Mouse (Mus musculus) gastrocnemius, postnatal 4 days (tissue): ENCODE results near the gene Ttc9c. TPM values are rescaled to one million over a fixed set of nuclear protein-coding genes. Genes with fewer than 3 reads are reported as not detected.
"Not testable (repeated sequence)": the region's sequence is repeated elsewhere in the genome, so short reads cannot be mapped to it uniquely, and the experiment has no call there.

Experiments
- DNase-seq, 2 experiments: peaks; one replicate each; pipeline ENCODE4 v3.0.0; 2021 to 2022; ENCODE audit warnings: low spot score in 2 of 2, mixed read lengths in 2 of 2
- long read RNA-seq, 2 experiments: library from polyadenylated mRNA; stranded (forward); transcript quantifications; one replicate each; pipeline ENCODE4 v2.0.0; 2021
- total RNA-seq, 2 experiments: library from RNA; stranded (reverse); gene quantifications; 2 replicates each; pipeline ENCODE4 v1.2.3; 2021

Gene Ttc9c
- total RNA-seq = 10 to 100 TPM; 19.9 to 22.9 TPM
- long read RNA-seq, experiment 1, partial matches to known transcripts = 2 of 14 reads
- long read RNA-seq, experiment 1, other reads (novel, unspliced or antisense) = 4 of 14 reads
- long read RNA-seq, experiment 2, transcript Ttc9c-201 (3 exons, 1,585 nt) = major isoform, 6 of 12 reads
- long read RNA-seq, experiment 2, partial matches to known transcripts = 1 of 12 reads
- long read RNA-seq, experiment 2, other reads (novel, unspliced or antisense) = 4 of 12 reads

- DNase-seq = peak; percentile 86 to 95
Measured at GRCm38 (mm10) chr19:8818801-8819595, at the start of gene Ttc9c. TSS of gene Ttc9c (minus strand) at chr19:8819333.

DNA sequence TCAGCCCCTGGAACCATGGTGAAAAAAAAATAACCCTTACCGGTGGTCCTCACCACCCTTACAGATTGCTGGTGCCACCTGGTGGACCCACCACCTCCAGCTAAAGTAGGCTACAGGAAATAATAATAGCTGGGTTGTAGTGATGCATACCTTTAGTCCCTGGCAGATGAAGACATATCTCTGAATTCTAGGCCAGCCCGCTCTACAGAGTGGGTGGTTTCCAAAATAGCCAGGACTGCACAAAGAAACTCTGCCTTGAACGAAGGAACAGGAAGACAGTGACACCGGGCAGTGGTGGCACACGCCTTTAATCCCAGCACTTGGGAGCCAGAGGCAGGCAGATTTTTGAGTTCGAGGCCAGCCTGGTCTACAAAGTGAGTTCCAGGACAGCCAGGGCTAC lies 45.1 kb upstream of the Ttc9c start:
- no peak for DNase-seq

DNA sequence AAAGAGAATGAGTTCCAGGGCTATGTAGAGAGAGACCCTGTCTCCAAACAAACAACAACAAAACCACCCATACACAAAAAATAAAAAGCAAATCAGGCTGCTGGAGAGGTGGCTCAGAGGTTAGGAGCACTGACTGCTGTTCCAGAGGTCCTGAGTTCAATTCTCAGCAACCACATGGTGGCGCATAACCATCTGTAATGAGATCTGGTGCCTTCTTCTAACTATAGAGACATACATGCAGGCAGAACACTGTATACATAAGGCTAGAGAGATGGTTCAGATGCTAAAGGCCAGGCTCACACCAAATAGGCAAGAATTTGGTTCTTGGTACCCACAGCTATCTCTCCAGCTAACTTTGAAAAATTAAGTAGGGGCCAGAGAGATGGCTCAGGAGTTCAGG lies 39.9 kb upstream of the Ttc9c start:
- DNase-seq = no peak

DNA sequence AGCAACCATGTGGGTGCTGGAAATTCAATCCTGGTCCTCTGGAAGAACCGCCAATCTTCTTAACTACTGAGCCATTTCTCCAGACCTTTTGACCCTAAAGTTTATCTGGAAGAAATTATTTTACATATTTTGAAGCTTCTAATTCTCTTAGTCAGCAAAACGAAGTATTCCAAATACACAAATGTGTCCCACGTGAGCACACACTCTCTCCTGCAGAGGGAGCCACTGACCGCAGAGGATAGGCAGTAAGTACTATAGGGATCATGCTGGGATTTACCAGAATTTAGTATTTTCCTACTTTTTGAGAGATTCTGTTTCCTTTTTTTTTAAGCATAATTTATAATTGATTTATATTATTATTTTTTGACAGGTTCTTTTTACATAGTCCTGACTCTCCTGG lies 38.6 kb upstream of the Ttc9c start:
- peak in 1 of 2 experiments; percentile 55 for DNase-seq

DNA sequence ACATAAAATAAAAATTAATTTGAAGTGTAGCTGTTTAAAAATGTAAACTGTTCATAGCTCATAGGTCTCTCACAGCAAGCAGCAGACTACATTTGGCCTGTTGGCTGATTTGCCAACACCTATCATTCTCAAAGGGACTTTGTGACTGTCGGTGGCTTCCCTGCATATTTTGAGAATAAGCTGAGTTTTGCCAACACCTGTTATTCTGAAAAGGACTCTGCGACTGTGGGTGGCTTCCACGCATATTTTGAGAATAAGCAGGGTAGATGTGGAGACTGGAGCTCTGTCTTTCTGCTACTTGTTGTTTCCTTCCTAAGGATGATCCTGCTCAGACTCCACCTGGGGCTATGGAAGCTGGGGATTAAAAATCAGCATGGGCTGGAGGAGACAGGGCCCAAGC lies 34.0 kb upstream of the Ttc9c start:
- DNase-seq = no peak

- no peak for DNase-seq
Measured at GRCm38 (mm10) chr19:8852236-8852928, 33.2 kb upstream of the Ttc9c start.

DNA sequence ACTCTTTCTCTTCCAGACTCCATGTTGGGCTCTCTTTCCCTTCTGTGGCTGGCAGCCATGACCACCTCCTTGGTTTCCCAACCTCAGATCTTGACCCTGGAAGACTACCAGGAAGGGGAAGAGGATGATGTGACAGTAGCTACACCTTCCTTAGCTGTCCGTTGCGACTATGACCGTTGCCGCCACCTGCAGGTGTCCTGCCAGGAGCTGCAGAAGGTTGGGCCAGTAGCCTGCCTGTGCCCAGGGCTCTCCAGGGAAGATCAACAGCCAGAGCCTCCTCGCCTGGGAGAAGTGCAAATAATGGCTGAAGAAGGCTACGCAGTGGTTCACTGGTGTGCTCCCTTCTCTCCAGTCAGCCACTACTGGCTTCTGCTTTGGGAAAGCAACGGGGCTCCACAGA lies 32.5 kb upstream of the Ttc9c start:
- DNase-seq = no peak

DNA sequence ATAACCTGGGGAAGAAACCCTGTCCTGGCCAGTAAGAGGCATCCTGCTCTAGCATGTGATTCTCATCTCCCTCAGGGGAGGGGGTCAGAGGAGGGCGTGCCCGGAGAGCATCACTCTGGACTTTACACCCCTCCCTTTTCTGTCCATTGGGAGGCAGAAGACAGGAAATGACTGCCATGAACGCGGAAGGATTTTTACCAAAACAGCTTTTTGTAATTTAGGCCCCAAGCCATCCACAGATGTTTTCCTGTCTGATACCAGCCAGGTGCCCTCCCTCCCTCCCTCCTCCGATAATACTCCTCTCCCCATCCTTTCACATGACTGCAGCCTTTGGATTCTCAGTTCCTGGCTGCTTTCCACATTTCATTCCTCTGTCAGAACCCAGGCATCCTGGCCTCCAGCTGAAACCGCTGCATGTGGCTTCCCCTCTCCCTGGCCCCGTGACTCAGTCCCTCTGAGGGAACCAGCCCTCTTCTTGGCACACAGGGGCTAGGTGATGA lies 31.3 kb upstream of the Ttc9c start, which contains the start of gene Lrrn4cl:
Gene Lrrn4cl (plus strand): TSS at position 367 of the 500 bp plus-strand sequence.
- peak; percentile 45 to 66 for DNase-seq

DNA sequence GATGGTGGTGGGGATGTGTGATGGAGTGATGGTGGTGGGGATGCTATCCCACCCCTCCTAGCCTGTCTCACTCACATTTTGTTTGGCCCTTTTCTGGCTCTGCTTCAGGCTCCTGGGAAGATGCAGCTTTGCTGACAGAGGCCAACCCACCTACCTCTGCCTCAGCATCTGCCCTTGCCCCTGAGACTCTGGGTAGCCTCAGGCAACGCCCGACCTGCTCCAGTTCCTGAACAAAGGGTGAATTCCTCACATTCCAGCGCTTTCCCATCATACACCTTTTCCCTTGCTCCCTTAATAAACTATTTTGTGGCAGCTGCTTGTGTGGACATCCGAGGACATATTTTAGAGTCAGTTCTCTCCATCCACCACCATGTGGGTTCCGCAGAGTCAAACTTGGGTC lies 29.2 kb upstream of the Ttc9c start:
- DNase-seq = no peak

- DNase-seq = peak; percentile 50 to 83
Measured at GRCm38 (mm10) chr19:8844371-8845129, 25.4 kb upstream of the Ttc9c start.

DNA sequence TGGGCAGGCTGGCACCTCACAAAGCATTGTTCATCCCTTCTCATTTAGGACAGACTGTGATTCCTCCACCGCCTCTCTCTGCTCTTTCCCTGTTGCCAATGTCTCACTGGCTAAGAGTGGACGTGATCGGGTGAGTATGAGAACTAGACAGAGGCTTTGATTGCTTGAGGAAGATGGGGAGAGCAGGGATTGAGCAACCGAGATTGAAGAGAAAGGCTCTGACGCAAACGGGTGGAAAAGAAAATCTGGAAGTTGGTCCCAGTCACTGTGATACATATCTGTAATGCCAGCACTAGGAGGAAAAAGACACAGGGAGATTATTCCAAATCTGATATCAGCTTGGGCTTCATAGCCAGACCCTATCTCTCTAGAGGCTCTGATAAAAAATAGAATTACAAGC lies 23.8 kb upstream of the Ttc9c start:
- no peak for DNase-seq

GRCm38 (mm10) chr19:8841012-8841411 lies 21.9 kb upstream of the Ttc9c start:
- DNase-seq = no peak

DNA sequence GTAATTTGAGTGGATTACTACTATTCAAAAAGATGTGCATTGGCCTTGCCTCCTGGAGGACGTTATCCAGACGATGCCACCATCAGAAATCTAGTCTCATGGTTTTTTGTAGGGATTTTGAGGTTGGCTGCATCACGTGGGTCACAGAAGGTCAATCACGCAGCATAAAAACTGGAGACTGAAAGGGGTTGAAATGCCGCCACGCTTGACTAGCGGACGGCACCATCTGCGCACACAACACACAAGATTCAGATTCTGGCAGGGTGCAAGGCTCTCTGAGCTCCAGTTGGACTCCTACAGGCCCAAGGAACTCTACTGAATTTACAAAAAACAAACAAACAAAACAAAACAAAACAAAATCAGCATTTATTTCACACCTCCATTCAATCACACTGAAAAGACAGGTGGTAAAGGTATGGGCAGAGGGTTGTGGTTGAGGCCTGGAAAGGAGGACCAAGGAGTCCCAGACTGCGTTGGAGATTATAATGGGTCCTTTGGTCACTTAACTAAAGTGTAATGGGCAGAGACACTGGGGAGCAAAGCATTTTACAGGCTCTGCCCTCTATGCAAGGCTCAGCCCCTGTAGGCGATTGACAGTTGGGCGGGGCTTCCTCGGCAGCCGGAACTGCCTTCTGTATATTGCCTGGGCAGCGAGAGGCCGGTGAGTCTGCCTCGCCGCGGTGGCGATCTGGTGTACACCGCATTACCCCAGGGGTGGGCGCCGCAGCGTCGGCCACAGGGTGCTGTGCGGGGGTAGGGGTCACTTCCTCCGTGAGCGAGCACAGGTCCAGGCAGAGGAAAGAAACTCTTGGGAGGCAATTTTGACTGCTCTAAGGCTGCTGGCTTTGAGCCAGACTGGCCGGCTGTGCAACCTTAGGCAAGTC lies 21.0 kb upstream of the Ttc9c start:
- peak in 1 of 2 experiments; percentile 77 for DNase-seq

GRCm38 (mm10) chr19:8839103-8839907 lies 20.2 kb upstream of the Ttc9c start, which contains the start of gene Gng3:
TSS of gene Gng3 (minus strand) at chr19:8839194.
- no peak for DNase-seq

GRCm38 (mm10) chr19:8838041-8838730 lies 19.1 kb upstream of the Ttc9c start:
- peak in 1 of 2 experiments; percentile 42 for DNase-seq

- peak; percentile 53 to 83 for DNase-seq
Measured at GRCm38 (mm10) chr19:8837251-8837791, 18.2 kb upstream of the Ttc9c start, which contains the start of gene Bscl2. TSS of gene Bscl2 (plus strand) at chr19:8837467.

DNA sequence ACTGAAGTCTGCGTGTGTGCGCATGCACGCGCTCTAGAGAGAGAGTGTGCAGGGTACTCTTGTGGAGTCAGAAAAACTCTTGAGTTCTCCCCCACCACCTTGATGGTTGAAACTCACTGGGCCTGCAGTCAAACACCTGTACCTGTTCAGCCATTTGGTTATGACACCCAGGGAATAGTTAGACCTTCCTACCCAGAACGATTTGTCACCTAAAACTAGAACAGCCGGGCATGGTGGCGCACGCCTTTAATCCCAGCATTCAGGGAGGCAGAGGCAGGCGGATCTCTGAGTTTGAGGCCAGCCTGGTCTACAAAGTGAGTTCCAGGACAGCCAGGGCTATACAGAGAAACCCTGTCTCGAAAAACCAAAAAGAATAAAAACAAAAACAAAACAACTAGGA lies 17.2 kb upstream of the Ttc9c start:
- not testable (repeated sequence) for DNase-seq

GRCm38 (mm10) chr19:8832971-8833370 lies 13.8 kb upstream of the Ttc9c start:
- no peak for DNase-seq
